Mouse (Mus musculus): ENCODE measurements around the gene Ugt1a7c. TPM values are rescaled to one million over a fixed set of nuclear protein-coding genes. Genes with fewer than 3 reads are reported as not detected.
"Not testable (repeated sequence)": the region's sequence is repeated elsewhere in the genome, so short reads cannot be mapped to it uniquely, and the experiment has no call there.

Ugt1a7c gene
- total and polyA plus RNA-seq, 2 experiments from 2014 or later = 1.3 to 2.1 TPM

- ATAC-seq (no peak), DNase-seq (ENCODE audit: low spot score) (no peak)
- peaks cover 38% of the 10 kb centered on the region for H3K9me3 ChIP-seq (ENCODE audit: low read length)
- H3K4me3 ChIP-seq (ENCODE audit: low read length) = no peak overlapping the region
- 51% methylated on average over 1 of the region's 1 CpGs for WGBS
- H3K27me3 ChIP-seq (ENCODE audit: insufficient read depth, low read length) = no peaks in the 10 kb centered on the region
- H3K4me2 ChIP-seq (ENCODE audit: low read depth, low read length) = no peak overlapping the region
- H3K36me3 ChIP-seq (ENCODE audit: insufficient read depth, low read length) = no peaks in the 10 kb centered on the region
- H3K27ac ChIP-seq = no peak overlapping the region
- no peak for TF ChIP-seq CTCF (IDR thresholded peaks at IDR 0.05; ENCODE audit: low read depth)
- H3K9ac ChIP-seq (replicated peaks; ENCODE audit: low read length) = no peak overlapping the region
- no peaks in the 10 kb centered on the region for H3K4me1 ChIP-seq (ENCODE audit: insufficient read depth, low read length)
These were observed 128.7 kb downstream of the Ugt1a7c start for GRCm38 (mm10) chr1:88223591-88223990.

DNA sequence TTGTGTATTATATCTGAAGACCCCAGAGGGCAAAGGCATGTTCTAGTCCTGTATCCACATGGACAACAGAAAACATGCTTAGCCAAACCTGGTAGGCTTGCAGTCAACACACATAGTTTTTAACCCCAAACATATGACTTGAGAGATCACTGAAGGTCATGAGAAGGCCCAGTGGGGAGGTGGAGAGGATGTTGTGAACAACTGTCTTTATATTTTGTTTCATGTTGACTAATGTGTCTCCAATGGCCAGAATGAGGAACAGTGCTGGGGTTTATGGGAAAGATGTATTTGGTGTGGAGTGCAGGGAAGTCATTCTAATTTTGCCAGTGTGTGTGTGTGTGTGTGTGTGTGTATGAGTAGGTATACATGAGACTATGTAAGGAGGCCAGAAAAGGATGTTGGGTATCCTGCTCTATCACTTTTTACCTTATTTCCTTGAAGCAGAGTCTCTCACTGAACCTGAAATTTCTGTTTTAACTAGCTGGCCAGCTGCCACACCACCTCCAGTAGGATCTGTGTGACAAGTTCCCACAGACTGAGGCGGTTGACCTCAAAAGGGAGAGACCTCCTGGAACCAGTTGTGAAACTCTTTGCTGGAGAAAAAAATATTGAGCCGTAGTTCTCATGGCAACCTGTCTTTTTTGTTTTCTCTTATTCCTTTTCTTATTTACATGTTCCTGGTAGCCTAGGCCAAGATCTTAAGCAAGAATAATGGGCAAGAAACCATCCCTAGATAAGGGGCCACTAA is 129.3 kb downstream of the Ugt1a7c start:
- Histone ChIP-seq H3K9ac (replicated peaks; ENCODE audit: low read length) (no peak overlapping the region), H3K9me3 (ENCODE audit: low read length) (peaks cover 44% of the 10 kb centered on the region), H3K36me3 (ENCODE audit: insufficient read depth, low read length) (no peaks in the 10 kb centered on the region), H3K27ac (no peak overlapping the region), H3K4me1 (ENCODE audit: insufficient read depth, low read length) (no peaks in the 10 kb centered on the region), H3K27me3 (ENCODE audit: insufficient read depth, low read length) (no peaks in the 10 kb centered on the region), H3K4me2 (ENCODE audit: low read depth, low read length) (no peak overlapping the region), H3K4me3 (ENCODE audit: low read length) (no peak overlapping the region)
- ATAC-seq = no peak
- no peak for TF ChIP-seq CTCF (IDR thresholded peaks at IDR 0.05; ENCODE audit: low read depth)
- DNase-seq (ENCODE audit: low spot score) = no peak
- 65% methylated on average over 2 of the region's 2 CpGs for WGBS

GRCm38 (mm10) chr1:88225301-88225700 is 130.4 kb downstream of the Ugt1a7c start:
- H3K4me2 ChIP-seq (ENCODE audit: low read depth, low read length); H3K4me1 ChIP-seq (ENCODE audit: insufficient read depth, low read length); H3K27ac ChIP-seq; DNase-seq (ENCODE audit: low spot score); H3K9ac ChIP-seq (replicated peaks; ENCODE audit: low read length); H3K36me3 ChIP-seq (ENCODE audit: insufficient read depth, low read length); H3K27me3 ChIP-seq (ENCODE audit: insufficient read depth, low read length); H3K4me3 ChIP-seq (ENCODE audit: low read length); ATAC-seq: not testable (repeated sequence)
- H3K9me3 ChIP-seq (ENCODE audit: low read length) = peaks cover 55% of the 10 kb centered on the region
- 42% methylated on average over 2 of the region's 2 CpGs for WGBS

GRCm38 (mm10) chr1:88225741-88226140 is 130.9 kb downstream of the Ugt1a7c start:
- DNase-seq (ENCODE audit: low spot score) = no peak

DNA sequence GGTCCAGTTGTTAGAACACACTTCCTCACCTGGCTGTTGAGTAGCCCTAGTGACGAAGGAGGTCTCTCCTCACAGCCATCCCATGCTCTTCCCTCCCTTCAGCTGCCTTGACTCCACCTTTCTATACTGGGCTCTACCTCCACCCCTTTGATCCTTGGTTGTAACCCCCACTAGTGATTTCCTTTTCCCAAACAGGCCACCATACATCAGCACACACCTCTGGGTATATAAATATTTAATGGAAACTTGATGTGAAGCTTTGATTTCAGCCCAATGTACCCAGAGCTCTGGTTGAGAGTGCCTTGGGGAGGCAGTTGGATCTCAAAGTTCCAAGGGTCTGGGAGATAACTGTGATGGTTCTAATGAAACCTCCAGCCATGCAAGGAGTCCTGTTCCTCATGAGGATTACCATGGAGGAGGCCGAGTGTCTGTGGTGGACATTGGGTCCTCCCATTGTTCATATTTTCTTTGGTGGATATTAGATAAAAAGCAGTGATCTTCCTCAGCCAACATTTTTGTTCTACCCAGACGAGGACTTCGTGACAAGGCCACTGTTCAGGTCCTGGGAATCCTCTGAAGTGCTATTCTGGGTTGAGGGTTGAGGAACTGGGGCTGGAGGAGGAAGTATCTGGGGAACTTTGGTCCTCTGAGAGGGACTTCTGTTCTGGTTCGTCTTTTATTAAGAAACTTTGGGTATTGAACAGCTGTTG is 132.0 kb downstream of the Ugt1a7c start, which contains the start of gene Mroh2a:
Gene Mroh2a (plus strand): TSS at position 317 of the 710 bp plus-strand sequence.
- H3K36me3 ChIP-seq (ENCODE audit: insufficient read depth, low read length) = no peaks in the 10 kb centered on the region
- WGBS = 55% methylated on average over 5 of the region's 5 CpGs
- H3K27me3 ChIP-seq (ENCODE audit: insufficient read depth, low read length) = no peaks in the 10 kb centered on the region
- no peaks in the 10 kb centered on the region for H3K4me1 ChIP-seq (ENCODE audit: insufficient read depth, low read length)
- DNase-seq (ENCODE audit: low spot score) (no peak), ATAC-seq (no peak)
- TF ChIP-seq CTCF (IDR thresholded peaks at IDR 0.05; ENCODE audit: low read depth) = no peak
- no peak within 1 kb of the TSS for H3K4me2 ChIP-seq (ENCODE audit: low read depth, low read length)
- peaks cover 70% of the 10 kb centered on the region for H3K9me3 ChIP-seq (ENCODE audit: low read length)
- H3K9ac ChIP-seq (replicated peaks; ENCODE audit: low read length) = no peak within 1 kb of the TSS
- no peak within 1 kb of the TSS for H3K27ac ChIP-seq
- H3K4me3 ChIP-seq (ENCODE audit: low read length) = no peak within 1 kb of the TSS

More at GRCm38 (mm10) chr1:88225741-88226140, 130.9 kb downstream of the Ugt1a7c start:
- no peak overlapping the region for H3K4me2 ChIP-seq (ENCODE audit: low read depth, low read length)
- H3K27ac ChIP-seq = no peak overlapping the region
- H3K9ac ChIP-seq (replicated peaks; ENCODE audit: low read length) = no peak overlapping the region
- H3K4me3 ChIP-seq (ENCODE audit: low read length) = no peak overlapping the region
- no peak for TF ChIP-seq CTCF (IDR thresholded peaks at IDR 0.05; ENCODE audit: low read depth)
- no peaks in the 10 kb centered on the region for H3K36me3 ChIP-seq (ENCODE audit: insufficient read depth, low read length)
- ATAC-seq = no peak
- no peaks in the 10 kb centered on the region for H3K4me1 ChIP-seq (ENCODE audit: insufficient read depth, low read length)
- H3K27me3 ChIP-seq (ENCODE audit: insufficient read depth, low read length) = no peaks in the 10 kb centered on the region
- H3K9me3 ChIP-seq (ENCODE audit: low read length) = peaks cover 59% of the 10 kb centered on the region

GRCm38 (mm10) chr1:88227482-88227881 is 132.6 kb downstream of the Ugt1a7c start:
- ATAC-seq (no peak), DNase-seq (ENCODE audit: low spot score) (no peak)
- no peaks in the 10 kb centered on the region for H3K36me3 ChIP-seq (ENCODE audit: insufficient read depth, low read length)
- no peaks in the 10 kb centered on the region for H3K27me3 ChIP-seq (ENCODE audit: insufficient read depth, low read length)
- 56% methylated on average over 2 of the region's 2 CpGs for WGBS
- no peaks in the 10 kb centered on the region for H3K4me1 ChIP-seq (ENCODE audit: insufficient read depth, low read length)
- H3K4me3 ChIP-seq (ENCODE audit: low read length) = no peak overlapping the region
- H3K9ac ChIP-seq (replicated peaks; ENCODE audit: low read length) = no peak overlapping the region
- no peak for TF ChIP-seq CTCF (IDR thresholded peaks at IDR 0.05; ENCODE audit: low read depth)
- H3K9me3 ChIP-seq (ENCODE audit: low read length) = peaks cover 72% of the 10 kb centered on the region
- no peak overlapping the region for H3K4me2 ChIP-seq (ENCODE audit: low read depth, low read length)
- no peak overlapping the region for H3K27ac ChIP-seq

GRCm38 (mm10) chr1:88228121-88228520 is 133.3 kb downstream of the Ugt1a7c start:
- 68% methylated on average over 7 of the region's 7 CpGs for WGBS
- no peak for ATAC-seq

More at GRCm38 (mm10) chr1:88228121-88228520, 133.3 kb downstream of the Ugt1a7c start:
- H3K27me3 ChIP-seq (ENCODE audit: insufficient read depth, low read length) = no peaks in the 10 kb centered on the region
- DNase-seq (ENCODE audit: low spot score) = no peak
- H3K9me3 ChIP-seq (ENCODE audit: low read length) = peaks cover 78% of the 10 kb centered on the region
- H3K4me2 ChIP-seq (ENCODE audit: low read depth, low read length) = no peak overlapping the region
- H3K27ac ChIP-seq = no peak overlapping the region
- no peak overlapping the region for H3K4me3 ChIP-seq (ENCODE audit: low read length)
- H3K9ac ChIP-seq (replicated peaks; ENCODE audit: low read length) = no peak overlapping the region
- no peaks in the 10 kb centered on the region for H3K36me3 ChIP-seq (ENCODE audit: insufficient read depth, low read length)
- no peak for TF ChIP-seq CTCF (IDR thresholded peaks at IDR 0.05; ENCODE audit: low read depth)
- no peaks in the 10 kb centered on the region for H3K4me1 ChIP-seq (ENCODE audit: insufficient read depth, low read length)
